Mouse (Mus musculus): ENCODE measurements around the gene Rps25. TPM values are rescaled to one million over a fixed set of nuclear protein-coding genes. Genes with fewer than 3 reads are reported as not detected.

Rps25 gene
- polyA plus RNA-seq, 1 experiment from 2014 or later = 1,489 TPM

DNA sequence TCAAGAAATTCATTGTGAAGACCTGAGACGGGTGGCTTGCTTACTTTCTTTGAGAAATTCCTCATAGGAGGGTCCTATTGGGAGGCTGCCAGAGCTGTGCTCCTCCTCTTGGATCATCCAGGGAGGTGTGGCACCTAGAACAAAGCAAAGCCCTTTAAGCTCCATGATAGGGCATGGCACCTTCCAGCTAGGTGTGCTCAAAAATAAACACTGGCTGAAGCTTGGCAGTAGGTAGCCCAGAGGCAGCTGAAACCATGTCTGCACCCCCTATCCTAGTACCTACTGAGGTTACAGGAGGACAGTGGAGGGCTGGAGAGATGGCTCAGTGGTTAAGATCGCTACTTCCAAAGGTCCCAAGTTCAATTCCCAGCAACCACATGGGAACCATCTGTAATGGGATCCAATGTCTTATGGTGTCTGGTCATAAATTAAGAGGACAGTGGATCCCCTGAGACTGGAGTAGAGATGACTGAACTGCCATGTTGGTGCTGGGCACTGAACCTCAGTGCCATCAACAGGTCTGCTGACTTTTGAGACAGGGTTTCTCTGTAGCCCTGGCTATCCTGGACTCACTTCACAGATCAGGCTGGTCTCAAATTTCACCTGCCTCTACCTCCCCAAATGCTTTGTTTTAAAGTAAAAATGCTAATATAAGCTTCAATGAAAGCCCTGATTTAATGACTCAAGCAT lies 3.9 kb downstream of the Rps25 start:
- Histone ChIP-seq H3K36me3 (replicated peaks; ENCODE audit: insufficient read depth, low read length) (peaks cover 58% of the 10 kb centered on the region), H3K4me1 (ENCODE audit: insufficient read depth) (peaks cover 16% of the 10 kb centered on the region), H3K9me3 (ENCODE audit: low read length) (no peaks in the 10 kb centered on the region), H3K4me3 (ENCODE audit: low read depth, low read length) (no peak overlapping the region), H3K27ac (ENCODE audit: low read depth) (no peak overlapping the region), H3K4me2 (ENCODE audit: low read depth, low read length) (no peak overlapping the region), H3K27me3 (ENCODE audit: insufficient read depth, low read length) (no peaks in the 10 kb centered on the region), H3K9ac (replicated peaks) (no peak overlapping the region)
- 86% methylated on average over 2 of the region's 2 CpGs for WGBS (ENCODE audit: insufficient replicate concordance)
- DNase-seq (no peak), ATAC-seq (no peak)
- no peak for TF ChIP-seq EP300 (IDR thresholded peaks at IDR 0.05; ENCODE audit: low read depth)
- TF ChIP-seq CTCF (IDR thresholded peaks at IDR 0.05; ENCODE audit: low read depth) = no peak

DNA sequence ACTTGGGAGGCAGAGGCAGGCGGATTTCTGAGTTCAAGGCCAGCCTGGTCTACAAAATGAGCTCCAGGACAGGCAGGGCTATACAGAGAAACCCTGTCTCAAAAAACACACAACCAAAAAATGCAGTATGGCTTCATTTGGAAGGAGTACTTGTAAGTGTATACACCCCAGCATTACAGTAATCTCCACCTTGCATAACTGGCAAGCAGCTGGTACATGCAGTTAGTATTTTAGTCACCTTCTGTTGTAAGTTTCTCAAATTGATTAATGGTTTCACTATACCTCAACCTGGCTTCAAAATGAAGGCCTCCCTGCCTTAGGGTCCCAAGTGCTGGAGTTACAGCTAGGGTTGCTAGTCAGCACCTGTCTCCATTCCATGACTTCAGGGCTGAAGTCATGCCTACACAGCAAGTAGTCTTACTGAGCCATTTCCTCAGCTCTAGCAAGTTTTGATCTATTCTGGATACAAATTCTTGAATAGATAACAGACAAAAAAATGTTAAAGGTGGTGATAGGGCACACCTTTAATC lies 4.7 kb downstream of the Rps25 start:
- Histone ChIP-seq H3K9me3 (ENCODE audit: low read length) (no peaks in the 10 kb centered on the region), H3K4me3 (ENCODE audit: low read depth, low read length) (no peak overlapping the region), H3K4me1 (ENCODE audit: insufficient read depth) (peaks cover 10% of the 10 kb centered on the region; the same call in 1 of the 2 replicates), H3K9ac (replicated peaks) (no peak overlapping the region), H3K27ac (ENCODE audit: low read depth) (peak overlapping the region; percentile 1; the same call in 1 of the 2 replicates), H3K36me3 (replicated peaks; ENCODE audit: insufficient read depth, low read length) (peaks cover 61% of the 10 kb centered on the region), H3K27me3 (ENCODE audit: insufficient read depth, low read length) (no peaks in the 10 kb centered on the region), H3K4me2 (ENCODE audit: low read depth, low read length) (no peak overlapping the region)
- ATAC-seq (no peak), DNase-seq (no peak)
- 91% methylated on average over 1 of the region's 1 CpGs for WGBS (ENCODE audit: insufficient replicate concordance)
- TF ChIP-seq EP300 (IDR thresholded peaks at IDR 0.05; ENCODE audit: low read depth) (no peak), CTCF (IDR thresholded peaks at IDR 0.05; ENCODE audit: low read depth) (no peak)

- TF ChIP-seq EP300 (IDR thresholded peaks at IDR 0.05; ENCODE audit: low read depth) (no peak), CTCF (IDR thresholded peaks at IDR 0.05; ENCODE audit: low read depth) (no peak)
- Histone ChIP-seq H3K27me3 (ENCODE audit: insufficient read depth, low read length) (no peaks in the 10 kb centered on the region), H3K36me3 (replicated peaks; ENCODE audit: insufficient read depth, low read length) (peaks cover 61% of the 10 kb centered on the region), H3K4me2 (ENCODE audit: low read depth, low read length) (no peak overlapping the region), H3K9me3 (ENCODE audit: low read length) (no peaks in the 10 kb centered on the region), H3K4me3 (ENCODE audit: low read depth, low read length) (no peak overlapping the region), H3K27ac (ENCODE audit: low read depth) (peak overlapping the region; percentile 1; the same call in 1 of the 2 replicates), H3K9ac (replicated peaks) (no peak overlapping the region), H3K4me1 (ENCODE audit: insufficient read depth) (peaks cover 14% of the 10 kb centered on the region)
- ATAC-seq (no peak), DNase-seq (no peak)
- WGBS (ENCODE audit: insufficient replicate concordance) = 42% methylated on average over 4 of the region's 4 CpGs
These were observed 5.4 kb downstream of the Rps25 start for GRCm38 (mm10) chr9:44412306-44412705.

GRCm38 (mm10) chr9:44412781-44413180 lies 5.8 kb downstream of the Rps25 start:
- 68% methylated on average over 2 of the region's 2 CpGs for WGBS (ENCODE audit: insufficient replicate concordance)
- no peak for ATAC-seq

DNA sequence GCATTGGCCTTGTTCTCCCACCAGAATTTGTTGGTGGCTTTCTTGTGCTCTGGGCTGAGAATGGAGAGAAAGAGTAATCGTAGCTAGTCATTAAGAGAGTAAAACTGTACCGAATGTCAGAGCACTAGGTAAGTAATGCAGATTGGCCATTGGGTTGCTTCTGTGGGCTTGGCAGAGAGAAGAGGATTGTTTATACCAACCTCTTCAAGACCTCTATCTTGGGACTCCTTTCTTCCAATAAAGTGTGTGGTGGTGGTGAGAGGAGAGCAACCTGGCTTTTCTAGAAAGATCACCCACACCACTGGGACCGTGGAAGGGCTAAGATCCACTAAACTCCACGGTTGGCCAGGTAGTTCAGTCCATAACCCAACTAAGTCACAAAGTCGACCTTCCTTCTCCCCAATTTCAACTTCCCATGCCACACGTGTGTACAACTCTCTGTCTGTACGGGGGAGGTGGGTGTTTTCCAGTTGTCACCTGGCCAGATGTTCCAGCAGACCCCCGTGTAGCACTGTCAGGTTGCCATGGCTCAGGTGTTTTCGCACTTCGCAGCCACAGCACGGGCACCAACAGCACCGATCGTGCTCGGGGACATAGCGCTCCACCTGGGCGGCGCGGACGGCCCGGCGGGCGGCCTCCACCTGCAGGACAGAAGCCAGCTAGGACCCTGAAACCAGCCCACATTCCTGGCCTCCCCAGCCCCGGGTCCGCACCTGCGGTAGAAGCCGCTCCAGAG lies 10.4 kb downstream of the Rps25 start:
- Histone ChIP-seq H3K4me3 (ENCODE audit: low read depth, low read length) (peak overlapping the region; percentile 72), H3K36me3 (replicated peaks; ENCODE audit: insufficient read depth, low read length) (peaks cover 30% of the 10 kb centered on the region), H3K27ac (ENCODE audit: low read depth) (peak overlapping the region; percentile 75), H3K4me2 (ENCODE audit: low read depth, low read length) (peak overlapping the region; percentile 95), H3K4me1 (ENCODE audit: insufficient read depth) (peaks cover 10% of the 10 kb centered on the region), H3K27me3 (ENCODE audit: insufficient read depth, low read length) (no peaks in the 10 kb centered on the region), H3K9me3 (ENCODE audit: low read length) (no peaks in the 10 kb centered on the region), H3K9ac (replicated peaks) (peak overlapping the region; percentile 80)
- DNase-seq (no peak), ATAC-seq (peak; percentile 74)
- WGBS (ENCODE audit: insufficient replicate concordance) = 4% methylated on average over 26 of the region's 26 CpGs
- TF ChIP-seq EP300 (IDR thresholded peaks at IDR 0.05; ENCODE audit: low read depth) (no peak), CTCF (IDR thresholded peaks at IDR 0.05; ENCODE audit: low read depth) (no peak)

More at GRCm38 (mm10) chr9:44412781-44413180, 5.8 kb downstream of the Rps25 start:
- DNase-seq = no peak
- H3K4me3 ChIP-seq (ENCODE audit: low read depth, low read length) = no peak overlapping the region
- peaks cover 61% of the 10 kb centered on the region for H3K36me3 ChIP-seq (replicated peaks; ENCODE audit: insufficient read depth, low read length)
- peaks cover 16% of the 10 kb centered on the region for H3K4me1 ChIP-seq (ENCODE audit: insufficient read depth)
- H3K9ac ChIP-seq (replicated peaks) = no peak overlapping the region
- no peaks in the 10 kb centered on the region for H3K9me3 ChIP-seq (ENCODE audit: low read length)
- TF ChIP-seq EP300 (IDR thresholded peaks at IDR 0.05; ENCODE audit: low read depth) (no peak), CTCF (IDR thresholded peaks at IDR 0.05; ENCODE audit: low read depth) (no peak)
- H3K4me2 ChIP-seq (ENCODE audit: low read depth, low read length) = no peak overlapping the region
- no peaks in the 10 kb centered on the region for H3K27me3 ChIP-seq (ENCODE audit: insufficient read depth, low read length)
- 0 out of 2 replicates have a peak overlapping the region, but pooled peaks have one; percentile 1 for H3K27ac ChIP-seq (ENCODE audit: low read depth)

DNA sequence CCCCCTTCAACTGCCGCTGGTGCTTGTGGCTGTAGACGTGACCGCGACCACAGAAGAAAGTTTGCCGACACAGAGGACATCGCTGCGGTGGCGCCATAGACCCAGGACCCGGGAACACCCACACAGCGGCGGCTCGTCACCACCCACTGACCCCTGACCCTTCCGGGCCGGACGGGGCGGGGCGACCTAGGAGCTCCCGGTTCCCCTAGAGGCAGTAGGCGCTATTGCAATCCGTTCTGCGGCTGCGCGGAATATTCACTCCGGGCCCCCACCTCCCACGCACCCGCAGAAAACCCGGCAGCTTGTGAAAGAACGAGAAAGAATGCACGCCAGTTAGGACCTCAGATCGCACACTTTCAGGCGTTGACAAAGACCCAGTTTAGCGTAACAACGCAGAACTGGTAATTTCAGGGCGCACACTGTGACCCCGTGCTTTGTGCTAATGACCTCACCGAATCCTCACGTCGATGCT lies 11.0 kb downstream of the Rps25 start:
- Histone ChIP-seq H3K27ac (ENCODE audit: low read depth) (peak overlapping the region; percentile 75), H3K9me3 (ENCODE audit: low read length) (no peaks in the 10 kb centered on the region), H3K4me2 (ENCODE audit: low read depth, low read length) (peak overlapping the region; percentile 95), H3K4me1 (ENCODE audit: insufficient read depth) (peaks cover 10% of the 10 kb centered on the region), H3K27me3 (ENCODE audit: insufficient read depth, low read length) (no peaks in the 10 kb centered on the region), H3K36me3 (replicated peaks; ENCODE audit: insufficient read depth, low read length) (peaks cover 24% of the 10 kb centered on the region), H3K9ac (replicated peaks) (peak overlapping the region; percentile 80), H3K4me3 (ENCODE audit: low read depth, low read length) (peak overlapping the region; percentile 72)
- TF ChIP-seq EP300 (IDR thresholded peaks at IDR 0.05; ENCODE audit: low read depth) (0 out of 2 replicates have a peak, but pooled peaks have one; percentile 33), CTCF (IDR thresholded peaks at IDR 0.05; ENCODE audit: low read depth) (peak; percentile 90)
- peak; percentile 98 for ATAC-seq
- peak; percentile 96 for DNase-seq
- WGBS (ENCODE audit: insufficient replicate concordance) = under 1% methylated on average over 38 of the region's 38 CpGs

All from liver, postnatal 0 days (tissue).